Mouse (Mus musculus) neural tube, embryonic 14.5 days (tissue): Measurements from ENCODE around the gene Fancc. TPM values are rescaled to one million over a fixed set of nuclear protein-coding genes. Genes with fewer than 3 reads are reported as not detected.

Source experiments
- ATAC-seq: fragments of 200-750 bp; cut with Nextera tagmentation; 2 replicates; pipeline ENCODE4 v1.8.0; 2017; ENCODE audit warnings: low read depth, mild to moderate bottlenecking, moderate TSS enrichment, moderate library complexity
- H3K27ac ChIP-seq: fragments of 300-500 bp; sonication (generic); 2 replicates; pipeline ENCODE4 v1.5.1; 2014; ENCODE audit warnings: low read depth, mild to moderate bottlenecking, control low read depth, low read length, moderate library complexity, mixed read lengths
- H3K27me3 ChIP-seq: fragments of 300-500 bp; sonication (generic); 2 replicates; pipeline ENCODE4 v1.6.1; 2014; ENCODE audit warnings: low read length; ENCODE audit not compliant: control insufficient read depth, insufficient read depth
- H3K36me3 ChIP-seq: fragments of 300-500 bp; sonication (generic); 2 replicates; pipeline ENCODE4 v1.6.1; 2014; ENCODE audit warnings: low read length, mixed read lengths; ENCODE audit not compliant: control insufficient read depth, insufficient read depth
- H3K4me1 ChIP-seq: fragments of 300-500 bp; sonication (generic); 2 replicates; pipeline ENCODE4 v1.6.1; 2014; ENCODE audit warnings: low read length; ENCODE audit not compliant: control insufficient read depth, insufficient read depth
- H3K4me2 ChIP-seq: fragments of 300-500 bp; sonication (generic); 2 replicates; pipeline ENCODE4 v1.6.1; 2014; ENCODE audit warnings: mild to moderate bottlenecking, low read depth, low read length, control low read depth
- H3K4me3 ChIP-seq: fragments of 300-500 bp; sonication (generic); 2 replicates; pipeline ENCODE4 v1.5.1; 2014; ENCODE audit warnings: low read depth, low read length, control low read depth, mixed read lengths
- H3K9ac ChIP-seq: fragments of 300-500 bp; sonication (generic); replicated peaks from 2 replicates; pipeline ENCODE4 v1.6.1; 2014; ENCODE audit warnings: low read depth, mild to moderate bottlenecking, control low read depth, low read length, mixed read lengths
- H3K9me3 ChIP-seq: fragments of 300-500 bp; sonication (generic); 2 replicates; pipeline ENCODE4 v1.6.1; 2016; ENCODE audit warnings: low read length; ENCODE audit not compliant: control insufficient read depth
- WGBS: fragments of 180-500 bp; shearing (Covaris S2); extraction: QIAGEN DNeasy Blood & Tissue Kit; methylation state at CpG from one replicate; pipeline ENCODE4 v1.1.7; 2014; 5-methylcytosine and 5-hydroxymethylcytosine counted together
- polyA plus RNA-seq: library from polyadenylated mRNA; unstranded; fragments of >200 nt; fragmentation: Nextera tagmentation; extraction: Ambion mirVana; gene quantifications from 2 replicates; pipeline ENCODE4 v1.2.1, GENCODE M21; 2014

The Fancc gene
- polyA plus RNA-seq, 1 experiment from 2014 or later: 14.6 TPM

DNA sequence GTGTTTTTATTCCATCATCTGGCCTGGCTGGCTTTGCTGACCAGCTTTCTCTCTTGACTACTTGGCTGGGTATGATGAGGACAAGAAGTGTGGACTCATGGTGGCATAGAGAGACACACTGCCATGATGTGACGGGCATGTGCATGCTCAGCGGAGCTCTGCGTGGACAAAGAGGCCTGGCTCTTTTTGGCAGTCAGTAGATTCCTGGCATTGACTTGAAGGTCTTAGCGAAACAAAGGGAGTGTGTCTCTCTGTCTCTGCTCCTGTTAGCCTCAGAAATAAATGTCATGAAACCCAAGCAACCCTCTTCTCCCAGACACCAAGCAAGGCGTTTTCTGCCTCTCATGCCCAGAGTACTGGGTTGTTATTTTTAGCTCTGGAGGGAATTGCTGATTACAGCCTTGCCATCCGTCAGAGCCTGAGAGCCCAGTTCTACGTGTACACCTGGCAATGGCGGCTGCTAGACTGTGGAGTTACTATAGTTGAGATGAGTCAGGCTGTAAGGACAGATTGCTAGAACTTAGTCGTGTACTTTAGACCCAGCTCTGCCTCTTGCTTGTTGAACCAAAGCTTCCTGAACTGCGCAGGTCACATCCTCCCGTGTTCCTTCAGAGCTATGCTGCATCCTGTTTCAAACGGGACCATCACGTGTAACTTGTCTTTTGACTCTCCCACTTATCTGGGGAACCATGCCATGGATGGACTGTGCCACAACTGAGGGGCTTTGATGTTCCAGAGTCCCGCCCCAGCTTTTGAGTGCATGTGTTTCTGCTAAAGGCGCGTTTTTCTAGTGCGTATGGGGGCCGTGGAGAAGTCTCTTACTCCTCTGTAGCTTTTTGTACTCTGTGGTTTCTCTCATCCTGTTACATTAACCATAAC lies 236.1 kb downstream of the Fancc start:
- Histone ChIP-seq H3K9ac (no peak overlapping the region), H3K4me2 (no peak overlapping the region), H3K9me3 (no peaks in the 10 kb centered on the region), H3K36me3 (no peaks in the 10 kb centered on the region), H3K27me3 (no peaks in the 10 kb centered on the region), H3K4me3 (no peak overlapping the region), H3K4me1 (peaks cover 7% of the 10 kb centered on the region), H3K27ac (no peak overlapping the region; the same call in 1 of the 2 replicates)
- WGBS: 64% methylated on average over 18 of the region's 18 CpGs
- ATAC-seq: peak; percentile 19; the same call in 1 of the 2 replicates

DNA sequence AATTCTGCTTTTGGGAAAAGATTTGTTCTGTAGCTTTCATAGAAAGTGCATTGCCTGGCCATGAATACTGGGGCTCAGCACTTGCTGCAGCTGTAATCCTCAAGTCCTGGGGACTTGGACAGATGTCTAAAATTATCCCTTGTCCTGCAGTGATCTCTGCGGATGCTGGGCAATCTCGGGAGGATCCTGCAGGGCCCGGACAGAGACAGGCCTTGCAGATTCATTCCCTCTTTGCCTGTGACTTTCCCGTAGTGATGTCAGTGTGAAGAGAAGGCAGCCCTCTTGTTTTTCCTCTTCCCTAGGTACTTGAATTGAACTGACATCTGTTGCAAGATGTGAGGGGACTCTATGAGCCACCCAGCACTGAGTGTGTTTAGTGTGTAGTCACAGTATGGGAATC lies 236.9 kb downstream of the Fancc start:
- H3K9ac ChIP-seq: no peak overlapping the region
- H3K4me1 ChIP-seq: peaks cover 7% of the 10 kb centered on the region
- no peak overlapping the region for H3K4me3 ChIP-seq
- no peaks in the 10 kb centered on the region for H3K36me3 ChIP-seq
- H3K9me3 ChIP-seq: no peaks in the 10 kb centered on the region
- WGBS: 25% methylated on average over 4 of the region's 4 CpGs
- no peak overlapping the region for H3K4me2 ChIP-seq
- no peak for ATAC-seq
- H3K27me3 ChIP-seq: no peaks in the 10 kb centered on the region
- 0 out of 2 replicates have a peak overlapping the region, but pooled peaks have one; percentile 16 for H3K27ac ChIP-seq

DNA sequence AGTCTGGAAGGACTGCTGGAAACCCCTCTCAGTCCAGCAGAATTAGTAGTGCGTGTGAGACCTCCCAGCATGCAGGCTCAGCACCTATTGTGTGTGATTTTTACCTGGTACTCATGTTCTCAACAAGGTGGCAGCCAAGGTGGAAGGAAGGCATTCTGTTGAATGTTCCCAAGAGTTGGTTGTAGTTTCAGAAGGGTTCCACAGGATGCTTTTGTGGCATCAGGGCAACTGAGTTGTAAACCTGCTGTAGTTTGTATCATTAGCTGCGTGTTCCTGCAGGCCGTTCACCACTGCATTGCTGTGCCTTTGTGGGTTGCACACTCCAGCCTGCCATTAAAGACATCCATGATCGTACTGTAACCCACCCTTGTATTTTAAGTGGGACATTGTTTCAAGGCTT lies 238.4 kb downstream of the Fancc start:
- H3K4me1 ChIP-seq: peaks cover 7% of the 10 kb centered on the region
- H3K36me3 ChIP-seq: no peaks in the 10 kb centered on the region
- H3K4me2 ChIP-seq: no peak overlapping the region
- ATAC-seq: no peak
- no peak overlapping the region for H3K27ac ChIP-seq
- no peak overlapping the region for H3K4me3 ChIP-seq
- WGBS: 72% methylated on average over 4 of the region's 4 CpGs
- H3K9ac ChIP-seq: no peak overlapping the region
- no peaks in the 10 kb centered on the region for H3K27me3 ChIP-seq
- no peaks in the 10 kb centered on the region for H3K9me3 ChIP-seq

DNA sequence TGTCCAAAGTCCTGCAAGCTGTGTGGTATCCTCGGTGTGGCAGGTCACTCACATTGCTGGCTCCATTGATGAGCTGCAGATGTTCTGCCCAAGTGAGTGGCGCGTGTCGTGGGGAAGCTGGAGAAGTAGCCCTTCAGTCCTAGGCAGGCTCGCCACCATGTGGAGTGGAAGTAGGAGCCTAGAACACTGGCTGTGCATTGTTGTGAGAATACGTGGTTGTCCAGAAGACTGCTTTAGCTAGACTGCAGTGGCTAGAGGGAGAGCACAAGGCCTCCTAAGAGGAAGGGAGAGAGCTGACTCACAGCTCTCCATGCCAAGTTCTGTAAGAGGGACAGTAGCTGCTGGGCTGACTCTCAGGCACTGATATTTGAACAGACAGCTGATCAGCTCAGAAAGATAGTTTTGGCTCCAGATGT lies 238.9 kb downstream of the Fancc start:
- Histone ChIP-seq H3K9ac (no peak overlapping the region), H3K27ac (no peak overlapping the region), H3K4me3 (no peak overlapping the region), H3K4me2 (no peak overlapping the region), H3K27me3 (no peaks in the 10 kb centered on the region), H3K36me3 (no peaks in the 10 kb centered on the region), H3K9me3 (no peaks in the 10 kb centered on the region), H3K4me1 (peaks cover 7% of the 10 kb centered on the region)
- 79% methylated on average over 6 of the region's 6 CpGs for WGBS
- ATAC-seq: no peak

DNA sequence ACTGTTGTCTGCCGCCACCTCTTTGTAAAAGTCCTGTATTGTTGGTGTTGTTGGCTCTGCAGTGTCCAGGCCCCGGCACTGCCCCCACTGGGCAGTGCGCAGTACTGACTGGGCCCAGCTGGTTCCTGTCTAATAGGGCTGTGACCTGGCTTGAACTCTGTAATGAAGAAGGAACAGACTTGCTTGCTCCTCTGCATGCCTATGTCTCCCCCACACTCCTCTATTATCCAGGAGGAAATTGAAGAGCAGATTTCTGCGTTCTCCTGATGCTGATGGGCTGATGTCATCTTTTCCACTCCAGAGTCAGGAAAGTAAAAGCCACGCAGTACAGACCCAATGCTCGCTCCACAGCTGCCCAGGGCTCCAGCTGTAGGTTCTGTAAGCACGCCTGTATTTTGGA lies 240.3 kb downstream of the Fancc start:
- Histone ChIP-seq H3K27ac (no peak overlapping the region), H3K4me2 (no peak overlapping the region), H3K9me3 (no peaks in the 10 kb centered on the region), H3K36me3 (no peaks in the 10 kb centered on the region), H3K27me3 (no peaks in the 10 kb centered on the region), H3K4me3 (no peak overlapping the region), H3K4me1 (peaks cover 7% of the 10 kb centered on the region), H3K9ac (no peak overlapping the region)
- ATAC-seq: no peak
- WGBS: 75% methylated on average over 7 of the region's 7 CpGs

DNA sequence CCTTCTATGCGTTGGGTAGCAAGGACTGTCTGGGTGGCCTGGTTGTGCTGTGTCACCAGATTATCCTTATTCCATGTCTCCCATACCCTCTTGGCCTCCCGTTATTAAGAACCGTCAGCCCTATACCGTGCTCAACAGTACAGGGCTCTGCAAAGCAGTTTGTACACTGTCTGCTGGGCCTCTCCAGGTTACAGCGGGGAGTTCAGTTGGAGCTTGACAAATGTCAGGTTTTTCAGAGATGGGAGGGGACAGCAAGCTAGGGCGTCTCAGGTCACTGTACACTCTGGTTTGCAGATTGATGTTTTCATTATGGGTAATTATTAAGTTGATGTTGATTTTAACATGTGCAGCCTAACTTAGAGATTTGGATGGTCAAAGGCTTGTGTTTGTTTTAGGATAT lies 240.9 kb downstream of the Fancc start:
- Histone ChIP-seq H3K9ac (no peak overlapping the region), H3K4me1 (peaks cover 9% of the 10 kb centered on the region), H3K36me3 (no peaks in the 10 kb centered on the region), H3K4me2 (no peak overlapping the region), H3K9me3 (no peaks in the 10 kb centered on the region), H3K27ac (no peak overlapping the region), H3K4me3 (no peak overlapping the region), H3K27me3 (no peaks in the 10 kb centered on the region)
- WGBS: 90% methylated on average over 6 of the region's 6 CpGs
- no peak for ATAC-seq

DNA sequence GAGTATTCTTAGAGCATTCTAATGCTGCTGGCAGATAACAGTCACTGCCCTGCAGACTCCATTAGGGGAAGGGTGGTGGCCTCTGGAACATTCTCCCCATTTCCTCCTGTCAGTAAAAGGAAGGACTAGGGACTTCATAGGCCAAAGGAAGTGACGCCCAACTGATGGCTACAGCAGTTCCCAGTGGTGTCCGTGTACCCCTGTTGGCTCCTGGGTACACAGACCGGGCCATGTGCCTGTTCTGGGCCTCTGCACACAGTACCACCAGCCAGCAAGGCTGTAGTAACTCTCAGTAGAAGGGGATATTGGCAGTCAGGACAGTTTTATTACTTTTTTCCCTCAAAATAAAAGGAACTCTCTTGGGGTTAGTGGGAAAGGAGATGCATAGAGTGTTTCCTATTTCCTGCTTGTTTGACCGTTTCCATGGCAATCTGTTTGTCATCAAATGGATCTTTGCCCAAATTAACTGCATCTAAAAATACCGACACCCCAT lies 241.5 kb downstream of the Fancc start:
- H3K9me3 ChIP-seq: no peaks in the 10 kb centered on the region
- ATAC-seq: no peak
- no peaks in the 10 kb centered on the region for H3K27me3 ChIP-seq
- H3K9ac ChIP-seq: no peak overlapping the region
- H3K36me3 ChIP-seq: no peaks in the 10 kb centered on the region
- H3K4me2 ChIP-seq: no peak overlapping the region
- 82% methylated on average over 5 of the region's 5 CpGs for WGBS
- H3K4me1 ChIP-seq: peaks cover 4% of the 10 kb centered on the region; the same call in 1 of the 2 replicates
- no peak overlapping the region for H3K4me3 ChIP-seq
- no peak overlapping the region for H3K27ac ChIP-seq

DNA sequence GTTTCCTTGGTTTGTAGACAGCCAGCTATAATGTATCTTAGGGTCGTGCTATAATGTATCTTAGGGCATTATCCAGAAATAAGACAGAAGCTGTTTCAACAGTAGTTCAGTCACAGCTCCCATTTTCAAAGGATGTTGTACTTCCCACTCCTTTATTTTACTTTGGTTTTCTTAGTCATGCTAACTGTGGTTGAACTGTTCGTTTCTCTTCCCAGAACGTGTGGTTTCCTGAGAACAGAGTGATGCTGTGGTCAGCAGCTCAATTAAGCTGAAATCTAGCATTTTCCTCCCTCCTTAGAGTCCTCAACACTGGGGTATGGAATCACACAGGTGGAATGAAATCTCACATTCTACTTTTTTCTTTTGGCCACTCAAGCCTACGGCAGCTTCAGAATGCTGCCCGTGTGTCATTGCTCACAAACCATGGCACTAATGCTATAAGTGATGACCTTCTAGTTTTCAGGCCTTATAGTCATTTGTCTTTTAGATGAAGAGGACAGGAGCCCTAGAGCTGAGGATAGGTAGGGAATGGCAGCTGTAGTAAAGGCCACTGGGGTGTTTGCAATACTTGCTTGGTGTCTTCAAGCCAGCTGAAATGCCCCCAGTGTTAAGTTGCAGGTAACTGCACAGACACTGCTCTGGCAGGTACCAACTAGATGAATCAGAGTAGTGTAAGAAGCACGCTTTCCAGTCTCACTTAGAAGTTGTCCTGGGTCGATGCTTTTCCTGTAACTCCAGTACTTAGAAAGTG lies 243.0 kb downstream of the Fancc start:
- Histone ChIP-seq H3K27ac (no peak overlapping the region), H3K4me3 (no peak overlapping the region), H3K9me3 (no peaks in the 10 kb centered on the region), H3K4me2 (no peak overlapping the region), H3K9ac (no peak overlapping the region), H3K4me1 (0 out of 2 replicates have a peak, but pooled peaks cover 3% of the 10 kb centered on the region), H3K36me3 (no peaks in the 10 kb centered on the region), H3K27me3 (no peaks in the 10 kb centered on the region)
- ATAC-seq: no peak
- WGBS: 90% methylated on average over 7 of the region's 7 CpGs

DNA sequence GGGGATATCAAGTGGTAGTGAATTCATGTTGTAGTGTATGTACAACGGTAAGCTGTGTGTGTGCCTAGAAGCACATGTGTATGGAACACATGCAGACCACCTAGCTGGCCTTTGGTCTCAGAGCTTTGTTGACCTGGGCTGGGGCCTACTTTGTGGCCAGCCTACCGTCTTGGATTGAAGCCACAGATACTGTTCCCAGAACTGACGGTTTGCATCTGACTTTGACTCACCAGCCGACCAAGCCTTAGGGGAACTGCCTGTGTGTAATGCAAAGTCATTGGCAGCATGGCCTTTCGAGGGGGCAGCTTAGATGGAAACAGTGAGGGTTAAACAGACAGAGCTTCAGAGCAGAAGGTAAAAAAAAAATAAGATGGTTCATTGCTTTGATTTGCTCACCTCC lies 243.9 kb downstream of the Fancc start:
- H3K4me3 ChIP-seq: no peak overlapping the region
- 0 out of 2 replicates have a peak, but pooled peaks cover 3% of the 10 kb centered on the region for H3K4me1 ChIP-seq
- H3K36me3 ChIP-seq: no peaks in the 10 kb centered on the region
- no peak overlapping the region for H3K27ac ChIP-seq
- 85% methylated on average over 5 of the region's 5 CpGs for WGBS
- no peak overlapping the region for H3K9ac ChIP-seq
- H3K9me3 ChIP-seq: no peaks in the 10 kb centered on the region
- no peak overlapping the region for H3K4me2 ChIP-seq
- no peak for ATAC-seq
- H3K27me3 ChIP-seq: no peaks in the 10 kb centered on the region
